Mouse (Mus musculus) naive thymus-derived CD4-positive, alpha-beta T cell, adult 2 months (primary cell): ENCODE measurements around the gene Gprc5d.

ENCODE experiments used
- DNase-seq: peaks from one replicate; pipeline ENCODE4 v3.0.0-alpha.2; 2011; ENCODE audit warnings: low read depth

The Gprc5d gene

DNA sequence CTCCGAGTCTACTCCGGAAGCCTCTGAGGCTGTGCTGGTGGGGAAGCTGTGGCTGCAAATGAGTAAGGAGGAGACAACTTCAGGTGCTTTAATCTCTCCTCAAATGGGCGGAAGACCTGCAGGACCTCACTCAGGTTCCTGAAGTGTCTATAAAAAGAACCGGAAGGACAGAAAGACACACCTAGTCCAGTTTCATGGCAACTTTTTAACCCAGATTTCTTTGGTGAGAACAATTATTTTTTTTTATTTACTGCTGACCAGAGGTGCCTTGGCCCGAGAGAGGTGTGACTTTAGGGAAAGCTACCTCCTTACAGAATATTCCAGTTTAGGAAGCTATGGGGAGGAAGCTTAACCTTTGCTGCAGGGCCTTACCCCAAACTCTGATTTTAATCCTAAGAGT is at the start of gene Gprc5d:
Gene Gprc5d (minus strand): TSS at position 101 of the 400 bp plus-strand sequence.
- no peak for DNase-seq

GRCm38 (mm10) chr6:135166712-135167111 is 48.6 kb upstream of the Gprc5d start:
- DNase-seq = no peak

DNA sequence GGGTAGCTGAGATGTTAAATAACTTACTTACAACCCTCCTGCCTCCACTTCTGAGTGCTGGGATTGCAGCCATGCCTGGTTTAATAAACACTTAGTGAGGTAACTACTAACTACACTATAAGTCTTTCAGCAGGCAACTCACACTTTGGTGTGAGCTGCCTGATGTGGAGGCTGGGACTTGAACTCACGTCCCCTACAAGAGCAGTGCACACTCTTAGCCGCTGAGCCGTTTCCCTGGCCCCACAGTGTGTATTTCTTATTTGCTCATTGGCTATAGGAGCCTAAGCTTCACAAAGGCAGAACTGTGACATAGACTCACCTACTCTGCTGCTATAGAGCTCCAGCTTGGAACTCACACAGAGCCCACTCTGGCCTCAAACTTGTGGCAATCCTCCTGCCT is 48.2 kb upstream of the Gprc5d start:
- no peak for DNase-seq

GRCm38 (mm10) chr6:135165706-135166105 is 47.6 kb upstream of the Gprc5d start:
- DNase-seq = no peak

DNA sequence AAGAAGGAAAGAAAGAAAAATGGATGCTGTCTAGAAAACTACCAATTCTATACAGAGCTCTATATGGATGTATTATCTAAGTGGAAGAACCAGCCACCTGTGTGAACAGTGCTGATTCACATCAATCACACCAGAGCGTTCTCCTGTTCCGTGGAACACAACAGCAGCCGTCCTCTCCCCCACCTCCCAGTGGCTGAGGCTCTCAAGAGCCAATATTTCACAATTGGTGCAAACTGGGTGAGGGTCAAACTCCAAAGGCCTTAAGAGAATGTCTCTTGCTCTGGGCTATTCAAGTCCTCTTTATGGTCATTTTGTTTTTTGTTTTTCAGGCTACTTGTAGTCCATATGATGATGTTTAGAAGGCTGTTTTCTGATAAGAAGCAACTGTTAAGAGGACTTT is 47.1 kb upstream of the Gprc5d start:
- DNase-seq = no peak

DNA sequence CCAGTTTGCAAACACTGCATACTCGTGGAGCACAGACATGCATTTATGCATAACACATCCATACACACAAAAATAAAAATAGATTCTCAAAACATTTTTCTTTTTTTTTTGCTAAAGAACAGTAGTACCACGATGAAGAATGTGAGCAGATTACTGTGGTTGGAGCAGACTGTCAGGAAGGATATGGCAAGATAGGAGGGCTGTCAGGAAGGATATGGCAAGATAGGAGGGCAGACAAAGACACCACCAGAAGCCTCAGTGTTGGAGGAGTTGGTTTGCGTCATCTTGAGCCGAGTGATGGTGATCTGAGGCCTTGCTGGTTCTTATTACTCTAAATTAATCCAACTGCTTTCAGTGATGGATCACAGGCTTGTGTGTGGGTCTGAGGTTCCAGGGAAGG is 44.8 kb upstream of the Gprc5d start:
- no peak for DNase-seq

DNA sequence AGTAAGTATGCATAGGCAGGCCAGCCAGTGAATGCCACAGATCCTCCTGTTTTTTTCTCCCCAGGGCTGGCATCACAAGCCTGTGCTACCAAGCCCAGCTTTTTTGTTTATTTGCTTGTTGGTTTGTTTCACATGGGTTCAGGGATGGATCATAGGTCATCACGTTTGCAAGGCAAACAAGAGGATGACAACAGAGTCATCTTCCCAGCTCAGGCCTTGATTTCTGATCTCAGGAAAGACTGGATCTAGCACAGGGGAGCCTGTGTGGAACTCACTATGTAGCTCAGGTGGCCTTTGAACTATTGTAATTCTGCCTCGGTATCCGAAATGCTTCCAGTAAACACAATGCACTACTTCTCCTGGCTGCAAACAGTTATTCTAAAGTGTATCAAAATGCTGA is 44.2 kb upstream of the Gprc5d start:
- no peak for DNase-seq

- DNase-seq = no peak
These were observed 43.3 kb upstream of the Gprc5d start for GRCm38 (mm10) chr6:135161356-135161755.

GRCm38 (mm10) chr6:135158509-135158908 is 40.4 kb upstream of the Gprc5d start:
- no peak for DNase-seq

- DNase-seq = no peak
These were observed 39.4 kb upstream of the Gprc5d start for GRCm38 (mm10) chr6:135157496-135157895.

DNA sequence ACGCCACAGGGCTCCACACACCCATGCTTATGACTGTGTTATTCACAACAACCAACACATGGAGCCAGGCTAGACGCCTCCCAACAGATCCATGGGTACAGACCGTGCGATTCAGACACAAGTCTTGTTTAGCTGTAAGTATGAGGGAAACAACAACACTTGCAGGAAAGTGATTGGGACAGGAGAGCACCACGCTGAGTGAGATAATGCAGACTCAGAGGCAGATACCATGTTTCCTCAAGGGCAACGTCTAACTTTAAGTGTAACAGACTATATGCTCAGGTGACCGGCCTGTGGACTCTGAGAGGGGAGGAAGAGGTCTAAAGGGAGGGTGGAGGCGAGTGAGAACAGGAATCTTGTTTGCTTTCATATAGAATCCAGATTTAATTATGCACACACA is 38.5 kb upstream of the Gprc5d start:
- no peak for DNase-seq

- DNase-seq = no peak
These were observed 35.6 kb upstream of the Gprc5d start for GRCm38 (mm10) chr6:135153719-135154118.

DNA sequence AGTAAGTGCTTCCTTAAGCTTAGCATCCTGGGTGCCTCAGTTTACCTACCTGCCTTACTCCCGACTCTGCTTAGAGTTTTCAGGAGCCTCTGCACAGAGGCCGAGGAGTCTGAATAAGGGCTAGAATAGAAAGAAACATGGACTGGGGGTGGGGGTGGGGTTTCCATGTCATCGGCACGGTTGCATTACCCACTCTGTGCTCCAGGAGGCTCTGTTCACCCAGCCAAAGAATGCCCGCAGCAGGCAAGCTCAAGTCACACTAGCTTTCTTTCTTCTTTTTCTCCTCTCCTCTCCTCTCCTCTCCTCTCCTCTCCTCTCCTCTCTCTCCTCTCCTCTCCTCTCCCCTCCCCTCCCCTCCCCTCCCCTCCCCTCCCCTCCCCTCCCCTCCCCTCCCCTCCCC is 32.2 kb upstream of the Gprc5d start:
- peak; percentile 45 for DNase-seq

GRCm38 (mm10) chr6:135149722-135150121 is 31.6 kb upstream of the Gprc5d start:
- DNase-seq = no peak

- no peak for DNase-seq
These were observed 31.1 kb upstream of the Gprc5d start for GRCm38 (mm10) chr6:135149175-135149574.

DNA sequence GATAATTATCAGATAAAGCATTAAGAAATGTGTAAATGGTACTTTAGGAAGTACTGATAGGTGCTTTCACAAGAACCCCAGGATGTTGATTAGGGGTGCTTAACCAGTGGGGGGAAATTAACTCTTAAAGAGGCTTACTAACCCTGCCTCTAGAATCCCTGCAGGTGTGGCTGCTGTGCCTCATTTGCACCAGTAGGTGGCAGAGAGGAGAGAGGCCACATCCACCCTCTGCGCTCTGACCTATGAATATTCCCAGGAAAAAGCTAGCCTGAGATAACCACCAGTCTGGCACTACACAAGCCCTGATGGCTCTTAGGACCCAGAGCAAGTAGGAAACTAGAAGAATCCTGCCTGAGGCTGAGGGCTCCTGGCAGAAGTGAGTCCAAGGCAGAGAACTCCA is 30.4 kb upstream of the Gprc5d start:
- peak; percentile 31 for DNase-seq

GRCm38 (mm10) chr6:135145976-135146375 is 27.9 kb upstream of the Gprc5d start:
- DNase-seq = no peak

DNA sequence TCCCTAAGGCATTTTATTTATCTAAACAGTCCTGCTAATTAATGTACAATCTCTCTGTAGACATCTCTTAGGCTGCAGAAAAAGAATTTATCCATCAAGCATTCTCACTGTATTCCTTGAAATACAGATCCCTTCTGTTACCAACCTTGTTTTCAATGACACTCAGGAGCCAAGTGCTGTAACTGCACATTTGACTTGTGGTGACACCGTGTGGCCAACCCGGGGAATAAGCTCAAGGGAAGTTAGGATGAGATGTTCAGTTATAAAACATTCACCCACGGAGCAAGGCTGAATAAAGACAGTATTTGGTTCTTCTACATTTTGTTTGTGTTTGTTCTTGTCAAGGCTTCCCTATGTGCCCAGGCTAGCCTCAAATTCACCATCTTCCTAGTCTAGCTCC is 26.4 kb upstream of the Gprc5d start:
- peak; percentile 39 for DNase-seq

- no peak for DNase-seq
These were observed 25.1 kb upstream of the Gprc5d start for GRCm38 (mm10) chr6:135143151-135143550.

DNA sequence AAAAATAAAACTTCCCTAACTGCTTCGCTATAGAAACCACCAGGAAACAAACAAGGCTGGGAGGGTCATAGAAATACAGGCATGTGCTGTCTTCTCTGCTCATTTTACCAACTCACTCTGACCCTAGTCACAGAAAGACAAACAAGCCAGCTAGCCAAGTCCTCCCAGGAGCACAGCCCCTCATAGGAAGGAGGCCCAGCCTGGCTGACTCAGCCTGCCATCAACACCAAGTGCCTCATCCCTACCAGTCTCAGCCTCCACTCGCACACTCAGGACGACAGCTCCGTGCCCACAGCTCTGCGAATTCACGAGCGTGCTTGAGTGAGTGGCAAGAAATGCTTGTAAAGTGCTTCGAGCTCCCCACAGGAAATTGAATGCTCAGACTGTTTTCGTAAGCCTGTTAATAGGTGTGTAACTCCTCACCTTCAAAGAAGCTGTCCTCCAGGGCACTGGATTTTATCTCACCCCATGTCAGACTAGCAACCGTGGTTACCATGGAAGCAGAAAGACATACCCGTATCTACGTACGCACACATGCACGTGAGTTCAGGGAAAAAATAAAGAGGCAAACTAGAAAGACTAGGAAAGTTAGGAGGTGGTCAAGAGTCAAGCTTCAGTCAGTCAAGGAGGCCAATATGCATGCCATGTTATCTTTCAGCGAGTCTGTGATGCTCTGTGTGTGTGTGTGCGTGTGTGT is 23.5 kb upstream of the Gprc5d start:
- DNase-seq = no peak

DNA sequence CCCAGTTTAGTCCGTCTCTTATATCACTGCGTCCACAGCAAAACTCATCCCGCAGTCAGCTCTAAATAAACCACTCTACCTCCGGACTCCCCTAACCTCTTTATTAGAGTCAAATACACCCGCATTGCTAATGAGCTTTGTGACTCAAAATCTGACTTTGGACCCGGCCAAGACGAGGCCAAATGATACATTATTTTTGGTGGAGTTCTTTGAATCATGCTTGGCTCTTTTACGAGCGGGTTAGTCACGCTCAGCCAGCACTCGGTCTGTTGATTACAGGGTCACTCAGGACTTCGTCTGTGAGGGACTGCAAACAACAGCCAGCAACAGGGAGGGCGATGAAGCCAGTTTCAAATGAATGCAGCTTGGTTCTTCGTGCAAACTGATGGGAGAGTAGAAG is 20.7 kb upstream of the Gprc5d start:
- DNase-seq = no peak

DNA sequence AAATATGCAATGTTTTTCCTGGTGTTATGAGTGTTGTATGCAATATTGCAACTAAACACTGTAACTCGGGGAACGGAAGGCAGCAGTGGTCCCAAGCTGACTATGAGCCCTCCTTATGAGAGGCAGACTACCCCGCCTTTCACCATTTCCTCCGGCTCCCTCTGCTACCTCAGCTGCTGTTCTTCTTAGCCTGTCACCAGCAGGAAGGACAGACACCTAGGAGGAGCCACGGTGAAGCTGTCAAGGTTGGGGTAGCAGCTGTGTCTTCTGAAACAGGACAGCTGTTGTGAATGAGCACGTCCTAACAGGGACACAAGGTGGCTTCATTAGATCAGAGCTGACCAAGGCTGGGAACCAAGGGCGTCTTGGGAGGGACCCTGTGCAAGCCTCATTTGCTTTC is 20.1 kb upstream of the Gprc5d start:
- DNase-seq = no peak

DNA sequence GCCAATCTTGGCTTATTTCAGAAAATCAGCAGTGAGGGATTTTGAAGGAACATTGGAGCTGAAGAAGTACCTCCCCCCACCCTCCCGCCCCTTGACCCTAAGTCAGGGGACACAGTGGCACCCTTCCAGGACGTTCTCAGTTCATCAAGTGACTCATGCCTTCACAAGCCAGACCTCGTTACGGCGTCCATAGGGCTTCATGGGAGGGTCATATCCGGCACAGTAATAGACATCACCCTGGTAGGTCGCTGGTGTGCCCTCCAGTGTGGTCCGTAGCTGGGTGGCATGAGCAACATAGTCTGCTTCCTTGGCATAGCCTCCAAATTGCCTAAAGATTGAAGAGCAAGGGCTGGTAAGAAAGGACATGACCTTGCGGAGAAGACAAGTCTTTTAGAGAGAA is 19.7 kb upstream of the Gprc5d start:
- DNase-seq = no peak

- no peak for DNase-seq
These were observed 18.5 kb upstream of the Gprc5d start for GRCm38 (mm10) chr6:135136439-135137161.
